Mouse (Mus musculus) liver, embryonic 13.5 days (tissue): ENCODE measurements around the gene Pgc. TPM values are rescaled to one million over a fixed set of nuclear protein-coding genes. Genes with fewer than 3 reads are reported as not detected.

Source experiments
- ATAC-seq: fragments of 200-750 bp; cut with Nextera tagmentation; 2 replicates; pipeline ENCODE4 v1.8.0; 2017; ENCODE audit warnings: low read depth, mild to moderate bottlenecking, moderate number of reproducible peaks, moderate library complexity
- DNase-seq: peaks from one replicate; pipeline ENCODE4 v3.0.0; 2022
- H3K27ac ChIP-seq: fragments of 300-500 bp; sonication (generic); 2 replicates; pipeline ENCODE4 v1.5.1; 2015; ENCODE audit warnings: moderate library complexity, mild to moderate bottlenecking, inconsistent platforms
- H3K27me3 ChIP-seq: fragments of 300-500 bp; sonication (generic); 2 replicates; pipeline ENCODE4 v1.6.1; 2015; ENCODE audit warnings: mild to moderate bottlenecking, inconsistent platforms
- H3K36me3 ChIP-seq: fragments of 300-500 bp; sonication (generic); 2 replicates; pipeline ENCODE4 v1.6.1; 2015; ENCODE audit warnings: mild to moderate bottlenecking, inconsistent platforms
- H3K4me1 ChIP-seq: fragments of 300-500 bp; sonication (generic); replicated peaks from 2 replicates; pipeline ENCODE4 v1.6.1; 2015; ENCODE audit warnings: inconsistent platforms
- H3K4me2 ChIP-seq: fragments of 300-500 bp; sonication (generic); 2 replicates; pipeline ENCODE4 v1.6.1; 2015; ENCODE audit warnings: inconsistent platforms, mild to moderate bottlenecking, moderate library complexity
- H3K4me3 ChIP-seq: fragments of 300-500 bp; sonication (generic); replicated peaks from 2 replicates; pipeline ENCODE4 v1.5.1; 2015; ENCODE audit warnings: mild to moderate bottlenecking, inconsistent platforms
- H3K9ac ChIP-seq: fragments of 300-500 bp; sonication (generic); 2 replicates; pipeline ENCODE4 v1.6.1; 2015; ENCODE audit warnings: mild to moderate bottlenecking, inconsistent platforms
- H3K9me3 ChIP-seq: fragments of 300-500 bp; sonication (generic); replicated peaks from 2 replicates; pipeline ENCODE4 v1.6.1; 2016; ENCODE audit warnings: inconsistent platforms
- WGBS: fragments of 180-500 bp; shearing (Covaris S2); methylation state at CpG from one replicate; pipeline ENCODE4 v1.1.7; 2015; ENCODE audit not compliant: insufficient replicate concordance; 5-methylcytosine and 5-hydroxymethylcytosine counted together
- polyA plus RNA-seq: library from polyadenylated mRNA; unstranded; fragments of >200 nt; fragmentation: Nextera tagmentation; extraction: Ambion mirVana; gene quantifications from 2 replicates; pipeline ENCODE4 v1.2.1, GENCODE M21; 2015

Pgc gene
- polyA plus RNA-seq, 1 experiment from 2014 or later = not detected

- no peak overlapping the region; the same call in 1 of the 2 replicates for H3K27ac ChIP-seq
- WGBS = 20% methylated on average over 20 of the region's 20 CpGs
- peak overlapping the region; percentile 77 for H3K9ac ChIP-seq
- H3K27me3 ChIP-seq = peaks cover 25% of the 10 kb centered on the region
- DNase-seq (no peak), ATAC-seq (no peak)
- H3K4me1 ChIP-seq = peaks cover 61% of the 10 kb centered on the region
- H3K9me3 ChIP-seq = no peaks in the 10 kb centered on the region
- H3K4me3 ChIP-seq = peak overlapping the region; percentile 70
- H3K36me3 ChIP-seq = no peaks in the 10 kb centered on the region
- peak overlapping the region; percentile 99 for H3K4me2 ChIP-seq
Observed at GRCm38 (mm10) chr17:47738879-47739798, 12.5 kb downstream of the Pgc start.

- peaks cover 62% of the 10 kb centered on the region for H3K4me1 ChIP-seq
- DNase-seq = no peak
- no peaks in the 10 kb centered on the region for H3K36me3 ChIP-seq
- no peak overlapping the region for H3K9ac ChIP-seq
- no peaks in the 10 kb centered on the region for H3K9me3 ChIP-seq
- no peak overlapping the region for H3K4me2 ChIP-seq
- 78% methylated on average over 2 of the region's 2 CpGs for WGBS
- H3K27ac ChIP-seq = no peak overlapping the region
- no peak overlapping the region for H3K4me3 ChIP-seq
- H3K27me3 ChIP-seq = peaks cover 25% of the 10 kb centered on the region
- ATAC-seq = no peak
Observed at GRCm38 (mm10) chr17:47740186-47740585, 13.5 kb downstream of the Pgc start.

GRCm38 (mm10) chr17:47742991-47743734 is 16.5 kb downstream of the Pgc start:
- 0 out of 2 replicates have a peak overlapping the region, but pooled peaks have one; percentile 29 for H3K9ac ChIP-seq
- peak overlapping the region; percentile 55 for H3K4me2 ChIP-seq
- ATAC-seq = peak; percentile 84
- peaks cover 52% of the 10 kb centered on the region for H3K4me1 ChIP-seq
- no peaks in the 10 kb centered on the region for H3K9me3 ChIP-seq
- peaks cover 14% of the 10 kb centered on the region for H3K27me3 ChIP-seq
- no peaks in the 10 kb centered on the region for H3K36me3 ChIP-seq
- WGBS = 8% methylated on average over 16 of the region's 16 CpGs
- peak overlapping the region; percentile 69 for H3K27ac ChIP-seq
- no peak overlapping the region; the same call in 1 of the 2 replicates for H3K4me3 ChIP-seq
- peak; percentile 58 for DNase-seq

- 75% methylated on average over 14 of the region's 14 CpGs for WGBS
- peaks cover 5% of the 10 kb centered on the region for H3K27me3 ChIP-seq
- no peak for DNase-seq
- no peak overlapping the region for H3K4me2 ChIP-seq
- ATAC-seq = no peak
- no peaks in the 10 kb centered on the region for H3K9me3 ChIP-seq
- H3K4me1 ChIP-seq = peaks cover 51% of the 10 kb centered on the region
- no peaks in the 10 kb centered on the region for H3K36me3 ChIP-seq
- no peak overlapping the region for H3K27ac ChIP-seq
- no peak overlapping the region for H3K9ac ChIP-seq
- H3K4me3 ChIP-seq = no peak overlapping the region
Observed at GRCm38 (mm10) chr17:47744086-47744485, 17.4 kb downstream of the Pgc start.

GRCm38 (mm10) chr17:47744746-47745368 is 18.2 kb downstream of the Pgc start:
- no peak overlapping the region for H3K27ac ChIP-seq
- ATAC-seq = no peak
- no peak overlapping the region for H3K9ac ChIP-seq
- H3K4me1 ChIP-seq = peaks cover 52% of the 10 kb centered on the region
- DNase-seq = no peak
- H3K27me3 ChIP-seq = no peaks in the 10 kb centered on the region
- no peaks in the 10 kb centered on the region for H3K9me3 ChIP-seq
- no peaks in the 10 kb centered on the region for H3K36me3 ChIP-seq
- H3K4me2 ChIP-seq = no peak overlapping the region
- H3K4me3 ChIP-seq = no peak overlapping the region
- 76% methylated on average over 10 of the region's 10 CpGs for WGBS

- DNase-seq (no peak), ATAC-seq (peak; percentile 11; the same call in 1 of the 2 replicates)
- peaks cover 4% of the 10 kb centered on the region; the same call in 1 of the 2 replicates for H3K9me3 ChIP-seq
- 69% methylated on average over 14 of the region's 14 CpGs for WGBS
- H3K9ac ChIP-seq = peak overlapping the region; percentile 14; the same call in 1 of the 2 replicates
- 0 out of 2 replicates have a peak overlapping the region, but pooled peaks have one; percentile 7 for H3K27ac ChIP-seq
- peaks cover 7% of the 10 kb centered on the region; the same call in 1 of the 2 replicates for H3K36me3 ChIP-seq
- no peak overlapping the region for H3K4me2 ChIP-seq
- peaks cover 48% of the 10 kb centered on the region for H3K4me1 ChIP-seq
- no peak overlapping the region for H3K4me3 ChIP-seq
- H3K27me3 ChIP-seq = no peaks in the 10 kb centered on the region
Observed at GRCm38 (mm10) chr17:47748791-47749553, 22.3 kb downstream of the Pgc start.

GRCm38 (mm10) chr17:47749626-47750025 is 23.0 kb downstream of the Pgc start:
- Histone ChIP-seq H3K27me3 (no peaks in the 10 kb centered on the region), H3K4me3 (no peak overlapping the region), H3K9me3 (peaks cover 4% of the 10 kb centered on the region; the same call in 1 of the 2 replicates), H3K4me1 (peaks cover 51% of the 10 kb centered on the region), H3K9ac (peak overlapping the region; percentile 14; the same call in 1 of the 2 replicates), H3K4me2 (no peak overlapping the region), H3K27ac (0 out of 2 replicates have a peak overlapping the region, but pooled peaks have one; percentile 23), H3K36me3 (peaks cover 7% of the 10 kb centered on the region; the same call in 1 of the 2 replicates)
- DNase-seq = no peak
- WGBS = 33% methylated on average over 3 of the region's 3 CpGs
- peak; percentile 69 for ATAC-seq

GRCm38 (mm10) chr17:47750101-47750500 is 23.5 kb downstream of the Pgc start:
- Histone ChIP-seq H3K27ac (peak overlapping the region; percentile 23; the same call in 1 of the 2 replicates), H3K9ac (peak overlapping the region; percentile 39), H3K4me2 (no peak overlapping the region), H3K4me1 (peaks cover 54% of the 10 kb centered on the region), H3K27me3 (no peaks in the 10 kb centered on the region), H3K4me3 (no peak overlapping the region), H3K9me3 (peaks cover 4% of the 10 kb centered on the region; the same call in 1 of the 2 replicates), H3K36me3 (peaks cover 7% of the 10 kb centered on the region; the same call in 1 of the 2 replicates)
- ATAC-seq = no peak
- WGBS = 73% methylated on average over 6 of the region's 6 CpGs
- DNase-seq = no peak

GRCm38 (mm10) chr17:47751811-47752210 is 25.2 kb downstream of the Pgc start:
- no peak overlapping the region for H3K4me3 ChIP-seq
- 72% methylated on average over 5 of the region's 5 CpGs for WGBS
- no peak overlapping the region for H3K4me2 ChIP-seq
- H3K27ac ChIP-seq = no peak overlapping the region
- no peak for DNase-seq
- H3K27me3 ChIP-seq = no peaks in the 10 kb centered on the region
- peaks cover 4% of the 10 kb centered on the region; the same call in 1 of the 2 replicates for H3K9me3 ChIP-seq
- peaks cover 7% of the 10 kb centered on the region; the same call in 1 of the 2 replicates for H3K36me3 ChIP-seq
- H3K9ac ChIP-seq = no peak overlapping the region
- peaks cover 68% of the 10 kb centered on the region for H3K4me1 ChIP-seq
- no peak for ATAC-seq

GRCm38 (mm10) chr17:47753130-47753775 is 26.6 kb downstream of the Pgc start:
- peaks cover 74% of the 10 kb centered on the region for H3K4me1 ChIP-seq
- H3K36me3 ChIP-seq = peaks cover 7% of the 10 kb centered on the region; the same call in 1 of the 2 replicates
- ATAC-seq (peak; percentile 75), DNase-seq (peak; percentile 44)
- H3K27me3 ChIP-seq = no peaks in the 10 kb centered on the region
- H3K4me3 ChIP-seq = no peak overlapping the region
- H3K9me3 ChIP-seq = peaks cover 4% of the 10 kb centered on the region; the same call in 1 of the 2 replicates
- peak overlapping the region; percentile 42 for H3K4me2 ChIP-seq
- whole genome bisulfite sequencing = 19% methylated on average over 8 of the region's 8 CpGs
- peak overlapping the region; percentile 79 for H3K27ac ChIP-seq
- H3K9ac ChIP-seq = peak overlapping the region; percentile 55
